Mouse (Mus musculus): Measurements from ENCODE around the gene Ddit4. TPM values are rescaled to one million over a fixed set of nuclear protein-coding genes. Genes with fewer than 3 reads are reported as not detected.
"Not testable (repeated sequence)": the region's sequence is repeated elsewhere in the genome, so short reads cannot be mapped to it uniquely, and the experiment has no call there.

The Ddit4 gene
- 10 to 100 TPM; 53.1 to 56.1 TPM for total RNA-seq (2021)
- 151 and 157 TPM in 2 replicates for polyA plus RNA-seq (2012; rRNA removed)
- long read RNA-seq, transcript Ddit4-201 (3 exons, 1,755 nt) = major isoform, 31 of 41 reads
- long read RNA-seq, partial matches to known transcripts = 10 of 41 reads
- long read RNA-seq, other reads (novel, unspliced or antisense) = 0 of 41 reads

DNA sequence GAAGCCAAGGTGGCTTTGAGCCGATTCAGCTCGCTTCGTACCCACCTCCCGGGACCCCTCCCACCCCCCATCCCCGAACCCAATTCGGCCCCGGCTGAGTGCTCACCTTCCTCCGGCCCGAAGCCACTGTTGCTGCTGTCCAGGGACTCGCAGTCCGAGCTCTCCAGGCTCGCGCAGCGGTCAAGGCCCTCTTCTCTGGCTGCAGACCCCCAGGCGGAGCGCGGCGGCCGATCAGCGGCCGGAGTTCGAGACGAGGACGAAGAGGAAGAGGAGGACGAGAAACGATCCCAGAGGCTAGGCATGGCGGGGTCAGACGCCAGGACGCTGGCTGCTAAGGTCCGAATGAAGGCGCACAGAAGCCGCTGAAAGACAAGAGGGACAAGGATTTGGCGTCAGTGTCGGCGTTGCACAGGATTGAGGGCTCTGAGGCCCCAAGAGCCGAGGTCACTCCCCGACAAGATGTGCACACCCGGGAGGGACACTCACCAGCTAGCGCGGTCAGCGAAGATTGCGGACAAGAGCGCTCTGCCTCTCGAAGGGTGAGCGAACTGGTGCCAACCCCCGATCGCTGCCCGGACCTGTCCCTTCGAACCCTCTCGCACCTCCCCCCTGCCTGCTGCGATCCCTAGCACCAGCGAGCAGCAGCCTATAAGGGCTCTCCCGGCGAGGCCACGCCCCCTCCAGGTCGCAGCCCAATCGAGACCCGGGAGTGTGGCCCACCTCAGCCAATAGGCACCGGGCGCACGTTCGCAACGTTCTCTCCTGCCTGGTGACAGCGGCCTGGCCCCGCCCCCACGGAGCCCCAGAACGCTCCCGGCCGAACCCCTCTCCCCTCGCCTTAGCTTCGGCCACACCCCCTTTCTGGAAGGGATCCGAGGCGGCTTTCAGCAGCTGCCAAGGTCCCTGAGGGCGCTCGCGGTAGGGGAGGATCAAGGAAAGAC is at the start of gene Ddit4:
Gene Ddit4, minus strand, starts transcription at position 624 of the 941 bp plus-strand sequence.
- DNase-seq = peak; percentile 100

GRCm38 (mm10) chr10:59999057-59999456 is 47.4 kb upstream of the Ddit4 start:
- no peak for DNase-seq

GRCm38 (mm10) chr10:59997591-59997990 is 46.0 kb upstream of the Ddit4 start:
- peak; percentile 50 for DNase-seq

GRCm38 (mm10) chr10:59995889-59996288 is 44.3 kb upstream of the Ddit4 start:
- DNase-seq = no peak

- not testable (repeated sequence) for DNase-seq
Observed at GRCm38 (mm10) chr10:59993813-59994212, 42.2 kb upstream of the Ddit4 start.

GRCm38 (mm10) chr10:59992024-59992423 is 40.4 kb upstream of the Ddit4 start:
- DNase-seq = no peak

DNA sequence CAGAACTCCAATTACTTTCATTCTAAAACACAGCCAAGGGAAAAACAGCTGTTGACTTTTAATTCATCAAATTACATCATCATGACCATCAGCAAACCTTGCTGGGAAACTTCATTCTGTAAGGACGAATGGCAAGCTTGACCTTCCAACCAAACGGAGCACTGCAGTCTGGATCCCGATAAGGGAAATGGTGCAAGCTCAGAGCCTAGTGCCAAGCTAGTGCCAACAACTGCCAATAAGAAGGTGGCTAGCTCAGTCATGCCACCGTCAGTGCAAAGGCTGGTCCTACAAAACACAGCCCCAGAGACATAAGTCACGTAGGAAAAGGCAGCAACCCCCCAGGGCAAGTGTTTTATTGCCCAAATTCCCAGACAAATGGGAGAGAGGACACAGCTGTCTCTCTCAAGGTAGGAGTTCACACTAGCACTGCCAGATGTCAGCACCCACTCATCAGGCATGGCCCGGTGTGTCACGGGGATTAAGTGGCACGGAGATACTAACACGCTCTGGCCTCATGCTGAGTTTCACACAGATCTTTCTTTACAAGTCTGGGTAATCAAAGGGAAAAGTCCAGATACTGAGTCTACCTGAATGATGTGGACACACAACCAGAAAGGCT is 39.7 kb upstream of the Ddit4 start:
- peak; percentile 79 for DNase-seq

DNA sequence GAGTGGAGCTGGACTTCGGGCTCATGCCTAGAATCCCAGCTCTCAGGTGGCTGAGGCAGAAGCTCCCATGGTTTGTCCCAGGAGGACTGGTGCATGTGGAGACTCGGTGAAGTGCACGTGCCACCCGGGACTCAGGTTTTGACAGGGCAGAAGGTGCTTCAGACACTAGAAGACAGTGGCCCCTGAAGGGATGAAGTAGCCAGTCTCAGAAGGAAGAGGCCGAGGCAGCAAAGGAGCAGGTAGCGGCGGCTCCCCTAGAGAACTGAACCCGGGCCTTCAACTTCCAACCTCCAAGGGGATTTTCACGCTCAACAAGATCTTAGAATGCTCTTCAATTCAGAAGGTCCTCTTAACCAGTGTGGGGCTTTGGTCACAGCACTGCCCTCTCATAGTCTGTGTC is 38.8 kb upstream of the Ddit4 start:
- DNase-seq = no peak

- DNase-seq = peak; percentile 68
Observed at GRCm38 (mm10) chr10:59988036-59988435, 36.4 kb upstream of the Ddit4 start.

DNA sequence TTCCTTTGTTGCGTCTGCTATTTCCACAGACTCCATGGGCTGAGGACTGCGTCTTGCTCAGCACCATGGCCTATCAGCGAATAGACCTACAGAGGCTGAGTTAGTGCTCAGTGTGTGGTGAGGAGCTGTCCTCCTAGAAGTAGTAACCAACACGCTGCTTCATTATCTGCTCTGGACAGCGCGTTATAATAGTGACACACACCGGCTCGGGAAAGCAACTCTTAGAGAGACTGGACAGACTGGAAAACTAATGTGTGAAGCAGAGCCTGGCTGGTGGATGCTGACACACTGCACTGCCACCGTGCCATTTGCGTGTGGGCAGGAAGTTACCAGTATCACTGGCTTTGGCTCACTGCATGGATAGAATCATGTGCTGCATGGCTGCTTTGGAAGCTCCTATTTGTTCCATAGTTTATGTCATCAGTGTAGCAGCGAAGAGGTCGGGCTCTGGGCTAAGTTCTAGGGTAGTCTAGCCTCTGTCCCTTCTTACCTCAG is 30.8 kb upstream of the Ddit4 start:
- no peak for DNase-seq

GRCm38 (mm10) chr10:59981792-59982191 is 30.2 kb upstream of the Ddit4 start:
- DNase-seq = peak; percentile 77

DNA sequence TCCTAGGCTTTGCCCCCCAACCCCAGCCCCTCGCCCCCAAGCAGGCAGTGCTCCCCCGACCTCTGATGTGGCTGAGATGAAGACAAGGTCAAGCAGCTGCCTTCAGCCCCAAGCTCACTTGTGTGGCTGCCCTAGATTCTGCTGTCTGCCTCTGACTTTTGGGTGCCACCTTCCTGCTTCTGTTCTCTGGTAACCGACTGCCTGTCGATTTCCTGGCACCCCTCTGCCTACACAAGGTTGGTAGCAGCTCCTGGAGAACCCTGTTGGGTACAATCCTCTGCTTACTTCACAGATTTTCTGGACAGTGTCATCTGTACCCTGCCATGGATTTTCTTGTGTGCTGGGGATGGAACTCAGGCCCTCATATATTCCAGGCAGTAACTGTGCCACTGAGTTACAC is 29.7 kb upstream of the Ddit4 start:
- no peak for DNase-seq

DNA sequence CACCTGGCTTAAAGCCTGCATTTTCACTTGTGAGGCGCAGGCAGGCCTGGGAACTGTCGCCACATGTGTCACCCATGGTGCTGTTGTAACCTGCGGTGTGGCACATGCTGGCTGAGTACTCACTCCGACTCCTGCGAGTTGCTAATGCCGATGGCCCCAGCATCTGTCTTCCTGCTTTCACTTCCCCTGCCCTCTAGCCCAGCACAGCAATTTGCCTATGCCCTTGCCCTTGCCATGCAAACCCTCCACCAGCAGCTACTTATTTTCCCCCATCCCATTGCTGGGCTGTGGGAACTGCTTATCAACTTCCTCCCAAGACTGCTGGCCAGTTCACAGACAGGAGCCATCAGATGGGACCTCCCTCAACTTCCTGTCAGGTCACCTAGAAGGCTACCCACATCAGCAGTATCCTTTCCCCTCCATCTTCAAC is 29.2 kb upstream of the Ddit4 start:
- peak; percentile 50 for DNase-seq

GRCm38 (mm10) chr10:59978873-59979743 is 27.5 kb upstream of the Ddit4 start:
- peak; percentile 76 for DNase-seq

GRCm38 (mm10) chr10:59978401-59978800 is 26.8 kb upstream of the Ddit4 start:
- DNase-seq = peak; percentile 36

- no peak for DNase-seq
Observed at GRCm38 (mm10) chr10:59977715-59978343, 26.2 kb upstream of the Ddit4 start.

- no peak for DNase-seq
Observed at GRCm38 (mm10) chr10:59977141-59977540, 25.5 kb upstream of the Ddit4 start.

GRCm38 (mm10) chr10:59974786-59975185 is 23.2 kb upstream of the Ddit4 start:
- no peak for DNase-seq

DNA sequence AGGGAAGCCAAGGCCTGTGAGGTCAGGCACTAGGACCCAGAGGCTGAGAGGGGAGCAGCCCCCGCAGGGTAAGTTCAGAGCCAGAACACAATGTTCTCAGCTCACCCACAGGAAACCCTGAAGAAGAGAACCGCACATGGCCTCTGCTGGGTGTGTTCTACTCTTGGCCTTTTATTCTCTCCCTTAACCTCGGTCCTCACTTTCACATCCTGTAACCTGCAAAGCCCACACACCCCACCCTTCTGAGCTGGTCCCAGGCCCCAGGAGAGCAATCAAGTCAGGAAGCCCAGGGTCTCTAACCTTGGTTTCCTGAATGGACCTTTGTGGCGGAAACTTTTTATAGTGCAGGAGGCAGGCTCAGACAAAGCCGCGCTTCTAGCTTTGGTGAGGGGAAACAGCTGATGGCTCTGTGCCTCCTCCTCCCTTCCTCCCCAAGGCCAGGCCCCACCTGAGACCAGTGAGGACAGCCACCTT is 22.6 kb upstream of the Ddit4 start:
- DNase-seq = peak; percentile 74

- no peak for DNase-seq
Observed at GRCm38 (mm10) chr10:59973400-59973799, 21.8 kb upstream of the Ddit4 start.

DNA sequence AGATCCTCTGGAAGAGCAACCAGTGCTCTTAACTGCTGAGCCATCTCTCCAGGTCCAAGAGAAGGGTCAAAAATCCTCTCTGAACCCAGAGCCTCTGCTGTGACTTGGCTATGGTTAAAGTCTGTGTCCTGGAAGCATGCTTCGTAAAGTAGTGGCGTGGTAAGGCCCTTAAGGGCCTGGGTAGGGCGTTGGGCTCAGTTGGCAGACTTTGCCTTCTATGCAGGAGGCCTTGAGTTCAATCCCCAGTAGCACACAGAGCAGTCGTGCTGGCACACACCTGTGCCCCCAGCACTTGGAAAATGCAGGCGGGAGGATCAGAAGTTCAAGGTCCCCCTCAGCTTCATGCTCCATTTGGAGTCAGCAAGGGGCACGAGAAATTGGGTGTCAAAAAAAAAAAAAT is 21.4 kb upstream of the Ddit4 start:
- no peak for DNase-seq
